In the genomic region with DNA sequence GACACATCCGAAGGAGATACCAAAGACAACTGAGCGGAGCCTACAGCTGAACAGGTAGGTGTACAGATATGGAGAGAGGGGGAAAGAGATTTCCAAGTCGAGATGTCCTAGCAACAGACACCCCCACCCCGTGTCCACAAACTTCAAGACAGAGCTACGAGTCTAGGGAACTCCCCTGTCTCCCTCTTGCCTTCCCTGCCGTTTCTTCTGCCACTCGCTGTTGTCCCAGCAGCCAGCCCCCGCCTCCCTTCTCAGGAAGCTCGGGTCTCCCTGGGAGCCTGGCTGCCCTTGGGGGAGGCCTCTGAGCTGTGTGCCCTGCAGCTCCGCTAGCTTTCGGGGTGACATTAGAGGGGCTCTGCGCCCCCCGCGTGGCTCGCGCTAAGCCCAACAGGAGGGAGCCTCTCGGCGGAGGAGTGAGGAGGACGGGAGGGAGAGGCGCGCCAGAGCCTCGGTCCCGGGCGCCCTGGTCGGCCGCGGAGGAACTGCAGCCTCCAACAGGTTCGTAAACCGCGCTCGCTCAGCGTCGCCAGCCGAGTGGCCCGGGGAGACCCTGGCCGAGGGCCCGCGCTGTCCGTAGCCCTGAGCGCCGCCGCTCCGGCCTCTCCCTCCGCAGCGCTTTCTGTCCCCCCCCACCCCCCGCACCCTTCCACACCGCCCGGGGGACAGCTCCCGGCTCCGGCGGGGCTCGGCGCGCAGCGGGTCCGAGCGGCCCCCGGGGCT, we compare ENCODE assay signal across 8 mouse cellular contexts.
DNase-seq lines count a peak whose midpoint lies in the region; ATAC-seq and TF ChIP-seq lines count a peak whose summit lies in the region.

No protein-coding gene starts in this region.

- no peaks in the 10 kb centered on the region for H3K9me3 ChIP-seq in E14TG2a.4 (ENCODE audit: low read length)
- no peaks in the 10 kb centered on the region for H3K9me3 ChIP-seq in heart, embryonic 14.5 days (ENCODE audit: control insufficient read depth, low read length)

- WGBS in heart, embryonic 14.5 days = 1% methylated on average over 35 of the region's 58 CpGs

- peak; percentile 67 for DNase-seq in ZHBTc4 (ENCODE audit: low read depth, low spot score)
- peak; percentile 61 for DNase-seq in embryo, embryonic 10.5 days (ENCODE audit: low spot score)
- peak; percentile 71 for DNase-seq in kidney, postnatal 10 days
- DNase-seq in lung, postnatal 10 days = peak; percentile 56
- DNase-seq in right cerebral cortex, adult 2 months (ENCODE audit: low spot score in 2 of 2) = peak; percentile 50 to 68
- no peak for DNase-seq in Muller cell, postnatal 12 days (ENCODE audit: inconsistent ontology term)

- H3K9ac ChIP-seq in heart, embryonic 14.5 days (ENCODE audit: low read length) = peak overlapping the region; percentile 96

- peak overlapping the region; percentile 97 for H3K4me2 ChIP-seq in heart, embryonic 14.5 days (ENCODE audit: low read length)

- peak overlapping the region; percentile 86 for H3K4me3 ChIP-seq in E14TG2a.4 (replicated peaks; ENCODE audit: low read length)
- H3K4me3 ChIP-seq in heart, embryonic 14.5 days (ENCODE audit: control insufficient read depth in 1 of 2, insufficient read depth in 1 of 2, low read depth in 1 of 2, low read length in 2 of 2) = peak overlapping the region; percentile 61 to 84

- H3K36me3 ChIP-seq in E14TG2a.4 (ENCODE audit: insufficient read depth, low read length) = no peaks in the 10 kb centered on the region
- no peaks in the 10 kb centered on the region for H3K36me3 ChIP-seq in heart, embryonic 14.5 days (ENCODE audit: control insufficient read depth, insufficient read depth, low read length)

- ATAC-seq in heart, embryonic 14.5 days (ENCODE audit: insufficient number of reproducible peaks, insufficient read depth, low FRiP score, low read depth) = peak; percentile 60

- H3K4me1 ChIP-seq in E14TG2a.4 (replicated peaks; ENCODE audit: low read depth, low read length) = peaks cover 15% of the 10 kb centered on the region
- peaks cover 6 to 22% of the 10 kb centered on the region in 2 experiments for H3K4me1 ChIP-seq in heart, embryonic 14.5 days (ENCODE audit: control insufficient read depth in 2 of 2, insufficient read depth in 2 of 2, low read length in 2 of 2)

- TF ChIP-seq CTCF in E14TG2a.4 (conservative IDR thresholded peaks at IDR 0.05; ENCODE audit: low read length) = no peak

- H3K27ac ChIP-seq in heart, embryonic 14.5 days (replicated peaks in 1 of 2; ENCODE audit: control insufficient read depth in 1 of 2, insufficient read depth in 1 of 2, low read depth in 2 of 2, low read length in 2 of 2) = peak overlapping the region; percentile 82 to 96

- peaks cover 75% of the 10 kb centered on the region for H3K27me3 ChIP-seq in E14TG2a.4 (ENCODE audit: insufficient read depth, low read length)
- H3K27me3 ChIP-seq in heart, embryonic 14.5 days (ENCODE audit: control insufficient read depth, insufficient read depth, low read length) = no peaks in the 10 kb centered on the region
